Mouse (Mus musculus) cerebellum, adult 9-11 months (tissue): Measurements from ENCODE around the gene Psat1.

Experiments used
- DNase-seq: peaks from one replicate; pipeline ENCODE4 v3.0.0; 2022

Psat1 gene

DNA sequence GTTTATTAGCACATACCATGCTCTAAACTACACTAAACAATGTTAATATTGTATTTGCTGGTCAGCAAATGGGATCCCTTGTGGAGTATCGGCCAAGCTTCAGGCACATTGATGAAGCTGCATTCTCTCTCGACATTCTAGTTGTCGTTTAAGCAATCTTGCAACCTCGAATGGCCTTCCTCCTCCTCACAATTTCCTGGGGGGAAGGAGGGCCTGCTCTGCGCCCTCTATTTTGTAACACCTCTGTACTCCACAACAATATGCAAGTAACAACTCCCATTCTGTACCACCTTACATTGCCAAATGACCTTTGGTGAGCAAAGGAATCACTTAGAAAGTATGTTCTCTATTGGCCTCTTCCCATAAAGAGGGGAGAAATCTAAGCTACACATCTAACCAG lies 91.8 kb downstream of the Psat1 start:
- no peak for DNase-seq
